Mouse (Mus musculus): ENCODE results near the gene Gsta3. TPM values are rescaled to one million over a fixed set of nuclear protein-coding genes. Genes with fewer than 3 reads are reported as not detected.
"Not testable (repeated sequence)": the region's sequence is repeated elsewhere in the genome, so short reads cannot be mapped to it uniquely, and the experiment has no call there.

Gsta3 gene
- polyA plus RNA-seq, 1 experiment from 2014 or later, result 0.20 TPM

DNA sequence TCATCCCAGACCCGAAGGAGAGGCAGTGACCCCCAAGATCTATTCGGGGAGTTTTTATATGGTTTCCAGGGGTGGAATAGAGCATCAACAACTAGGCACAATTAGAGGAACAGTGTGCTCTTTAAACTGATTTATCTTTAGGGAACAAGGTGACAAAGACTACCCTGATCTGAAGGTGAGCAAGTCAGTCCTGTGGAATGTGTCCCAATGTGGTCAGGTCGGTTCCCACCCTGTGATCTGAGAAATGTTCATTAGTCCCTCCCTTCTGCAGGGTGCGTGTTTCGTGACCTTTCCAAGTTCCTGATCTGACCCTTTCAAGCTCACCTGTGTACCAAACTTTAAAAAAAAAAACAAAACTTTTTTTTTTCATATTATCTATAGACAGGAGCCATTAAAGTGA, 16.5 kb downstream of the Gsta3 start:
- Histone ChIP-seq H3K4me1 (replicated peaks) (no peaks in the 10 kb centered on the region), H3K27ac (replicated peaks) (no peak overlapping the region), H3K9me3 (no peaks in the 10 kb centered on the region), H3K4me2 (no peak overlapping the region), H3K4me3 (no peak overlapping the region), H3K36me3 (no peaks in the 10 kb centered on the region), H3K9ac (no peak overlapping the region), H3K27me3 (no peaks in the 10 kb centered on the region)
- WGBS, result 81% methylated on average over 5 of the region's 5 CpGs
- no peak for ATAC-seq (ENCODE audit: low read depth)

GRCm38 (mm10) chr1:21259981-21260380, 19.6 kb downstream of the Gsta3 start:
- not testable (repeated sequence) for H3K9ac ChIP-seq; H3K27me3 ChIP-seq; H3K9me3 ChIP-seq; H3K4me3 ChIP-seq; H3K4me1 ChIP-seq (replicated peaks); H3K27ac ChIP-seq (replicated peaks); H3K4me2 ChIP-seq; ATAC-seq (ENCODE audit: low read depth); H3K36me3 ChIP-seq
- 86% methylated on average over 8 of the region's 8 CpGs for WGBS

DNA sequence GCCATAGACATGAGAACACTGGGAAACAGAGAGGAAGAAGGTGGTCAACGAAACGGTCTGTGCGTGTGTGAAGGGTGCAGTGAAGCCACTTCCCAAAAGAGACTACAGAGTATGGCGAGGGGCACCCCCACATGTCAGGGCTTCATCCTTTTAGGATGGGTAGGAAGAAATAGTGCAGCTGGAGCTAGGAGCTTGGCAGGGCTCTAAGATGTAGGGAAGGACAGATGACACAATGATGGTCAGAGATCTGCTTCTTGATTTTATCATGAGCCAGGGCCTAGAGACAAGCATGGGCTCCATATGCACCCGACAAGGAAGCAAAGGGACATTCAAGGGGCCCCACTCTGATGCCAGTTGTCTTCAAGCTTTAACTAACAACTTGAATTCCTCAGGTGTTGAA, 22.0 kb downstream of the Gsta3 start:
- no peaks in the 10 kb centered on the region for H3K4me1 ChIP-seq (replicated peaks)
- H3K36me3 ChIP-seq, result no peaks in the 10 kb centered on the region
- no peaks in the 10 kb centered on the region for H3K27me3 ChIP-seq
- H3K4me3 ChIP-seq, result no peak overlapping the region
- ATAC-seq (ENCODE audit: low read depth), result no peak
- H3K9ac ChIP-seq, result no peak overlapping the region
- H3K4me2 ChIP-seq, result no peak overlapping the region
- H3K9me3 ChIP-seq, result no peaks in the 10 kb centered on the region
- no peak overlapping the region for H3K27ac ChIP-seq (replicated peaks)
- 95% methylated on average over 5 of the region's 5 CpGs for WGBS

DNA sequence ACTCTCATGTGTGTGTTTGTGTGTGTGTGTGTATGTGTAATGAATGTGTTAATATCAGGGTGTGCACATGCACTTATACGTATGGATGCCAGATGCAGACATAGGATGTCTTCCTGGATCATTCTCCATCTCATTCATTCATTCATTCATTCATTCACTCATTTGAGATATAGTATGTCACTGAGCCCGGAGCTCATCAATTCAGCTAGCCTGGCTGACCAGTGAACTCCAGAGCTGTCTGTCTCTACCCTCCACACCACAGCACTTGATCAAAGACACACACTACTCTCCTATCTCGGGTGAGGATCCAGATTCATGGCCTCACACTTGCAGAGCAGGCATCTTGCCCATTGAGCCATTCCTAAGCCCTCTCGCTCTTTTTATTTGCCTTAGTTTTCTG, 23.6 kb downstream of the Gsta3 start:
- H3K4me1 ChIP-seq (replicated peaks), result no peaks in the 10 kb centered on the region
- no peaks in the 10 kb centered on the region for H3K9me3 ChIP-seq
- H3K4me2 ChIP-seq, result no peak overlapping the region
- no peaks in the 10 kb centered on the region for H3K27me3 ChIP-seq
- no peaks in the 10 kb centered on the region for H3K36me3 ChIP-seq
- H3K4me3 ChIP-seq, result no peak overlapping the region
- no peak overlapping the region for H3K27ac ChIP-seq (replicated peaks)
- H3K9ac ChIP-seq, result no peak overlapping the region
- no peak for ATAC-seq (ENCODE audit: low read depth)
- WGBS, result 87% methylated on average over 4 of the region's 4 CpGs

DNA sequence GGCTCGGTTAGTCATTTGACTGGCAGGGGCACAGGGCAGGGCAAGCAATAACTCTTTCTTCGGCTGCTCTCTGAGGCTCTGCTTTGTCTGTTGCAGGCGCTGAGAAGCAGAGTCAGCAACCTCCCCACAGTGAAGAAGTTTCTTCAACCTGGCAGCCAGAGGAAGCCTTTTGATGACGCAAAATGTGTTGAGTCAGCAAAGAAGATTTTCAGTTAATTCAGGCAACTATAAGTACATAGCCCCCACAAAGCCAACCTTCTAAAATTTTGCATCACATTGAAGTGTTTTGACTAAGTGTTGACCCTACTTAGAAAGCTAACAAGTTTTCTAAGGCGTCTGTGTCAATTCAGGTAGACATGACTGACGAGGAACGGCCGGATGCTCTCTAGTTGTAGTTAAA, 24.4 kb downstream of the Gsta3 start:
- 77% methylated on average over 8 of the region's 8 CpGs for WGBS

GRCm38 (mm10) chr1:21266766-21267165, 26.4 kb downstream of the Gsta3 start:
- Histone ChIP-seq H3K27me3 (0 out of 2 replicates have a peak, but pooled peaks cover 1% of the 10 kb centered on the region), H3K4me1 (replicated peaks) (0 out of 2 replicates have a peak, but pooled peaks cover 1% of the 10 kb centered on the region), H3K9ac (no peak overlapping the region), H3K4me3 (no peak overlapping the region), H3K36me3 (no peaks in the 10 kb centered on the region), H3K4me2 (no peak overlapping the region), H3K9me3 (no peaks in the 10 kb centered on the region), H3K27ac (replicated peaks) (no peak overlapping the region)
- no peak for ATAC-seq (ENCODE audit: low read depth)
- WGBS, result 91% methylated on average over 1 of the region's 1 CpGs

More for the DNA sequence above, 24.4 kb downstream of the Gsta3 start:
- H3K27me3 ChIP-seq, result no peaks in the 10 kb centered on the region
- no peaks in the 10 kb centered on the region for H3K4me1 ChIP-seq (replicated peaks)
- no peak overlapping the region for H3K4me2 ChIP-seq
- no peak for ATAC-seq (ENCODE audit: low read depth)
- H3K9ac ChIP-seq, result no peak overlapping the region
- H3K9me3 ChIP-seq, result no peaks in the 10 kb centered on the region
- H3K36me3 ChIP-seq, result no peaks in the 10 kb centered on the region
- no peak overlapping the region for H3K27ac ChIP-seq (replicated peaks)
- H3K4me3 ChIP-seq, result no peak overlapping the region

- not testable (repeated sequence) for H3K4me2 ChIP-seq; H3K36me3 ChIP-seq; H3K9me3 ChIP-seq; H3K4me1 ChIP-seq (replicated peaks); H3K4me3 ChIP-seq; H3K27ac ChIP-seq (replicated peaks); ATAC-seq (ENCODE audit: low read depth); H3K9ac ChIP-seq; H3K27me3 ChIP-seq
- WGBS, result 85% methylated on average over 6 of the region's 7 CpGs
These were observed 27.1 kb downstream of the Gsta3 start for GRCm38 (mm10) chr1:21267466-21267865.

DNA sequence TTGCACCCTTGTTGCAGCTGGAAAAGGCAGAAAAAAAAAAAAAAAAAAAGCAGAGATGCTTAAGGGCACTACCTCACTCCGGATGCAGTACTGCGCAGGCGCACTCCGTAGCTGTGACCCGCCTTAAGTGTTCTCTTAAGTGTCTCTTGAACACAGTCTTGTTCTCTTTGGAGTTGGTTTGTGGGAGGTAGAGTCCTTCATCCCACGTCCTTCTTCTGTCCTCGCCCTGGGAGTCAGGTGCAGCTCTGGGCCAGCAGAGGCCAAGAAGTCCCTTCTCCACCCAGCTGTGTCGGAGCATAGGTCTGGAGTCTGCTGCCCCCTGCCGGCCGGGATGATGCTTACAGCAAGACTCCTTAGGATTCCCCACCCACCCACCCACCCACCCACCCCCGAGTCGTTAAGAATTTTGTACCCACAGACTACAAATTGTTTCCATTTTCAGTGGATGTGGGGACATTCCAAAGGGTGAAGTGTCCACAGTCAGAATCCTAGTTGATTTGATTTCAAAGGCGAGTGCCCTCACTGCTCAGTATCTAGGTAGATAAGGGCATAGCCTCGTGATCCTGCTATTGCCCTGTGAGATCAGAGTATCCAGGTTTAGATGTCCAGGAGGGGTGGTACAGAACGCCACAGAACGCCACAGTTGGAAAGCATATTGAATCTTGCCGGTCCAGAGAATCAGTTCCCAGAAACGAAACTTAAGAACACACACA, 31.1 kb downstream of the Gsta3 start:
- H3K9ac ChIP-seq, result peak overlapping the region; percentile 41; the same call in 1 of the 2 replicates
- H3K36me3 ChIP-seq, result no peaks in the 10 kb centered on the region
- 0 out of 2 replicates have a peak, but pooled peaks cover 5% of the 10 kb centered on the region for H3K27me3 ChIP-seq
- ATAC-seq (ENCODE audit: low read depth), result peak; percentile 80
- H3K9me3 ChIP-seq, result no peaks in the 10 kb centered on the region
- H3K4me3 ChIP-seq, result peak overlapping the region; percentile 17
- peak overlapping the region; percentile 47 for H3K4me2 ChIP-seq
- no peak overlapping the region for H3K27ac ChIP-seq (replicated peaks)
- 0 out of 2 replicates have a peak, but pooled peaks cover 5% of the 10 kb centered on the region for H3K4me1 ChIP-seq (replicated peaks)
- WGBS, result 26% methylated on average over 18 of the region's 18 CpGs

DNA sequence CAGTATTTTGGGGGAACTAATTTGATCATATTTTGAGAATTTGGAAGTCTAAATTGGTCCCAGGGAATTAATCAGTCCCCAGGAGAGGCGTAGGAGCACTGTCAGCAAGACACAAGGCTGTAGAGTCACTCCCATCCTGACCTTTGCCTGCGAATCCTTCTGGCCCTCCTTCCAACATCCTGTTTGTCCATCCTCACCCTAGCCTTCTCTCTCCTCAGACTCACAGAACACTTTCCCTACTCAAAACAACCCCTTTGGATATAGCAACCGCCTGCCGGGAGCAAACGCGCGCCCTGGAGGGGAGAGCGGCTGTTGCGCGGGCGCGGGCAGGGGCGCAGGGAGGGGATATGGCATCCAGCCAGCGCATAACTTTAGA, 31.7 kb downstream of the Gsta3 start:
- Histone ChIP-seq H3K4me1 (replicated peaks) (0 out of 2 replicates have a peak, but pooled peaks cover 5% of the 10 kb centered on the region), H3K9ac (peak overlapping the region; percentile 41; the same call in 1 of the 2 replicates), H3K27me3 (0 out of 2 replicates have a peak, but pooled peaks cover 5% of the 10 kb centered on the region), H3K9me3 (no peaks in the 10 kb centered on the region), H3K27ac (replicated peaks) (no peak overlapping the region), H3K4me3 (peak overlapping the region; percentile 14), H3K36me3 (no peaks in the 10 kb centered on the region), H3K4me2 (peak overlapping the region; percentile 47)
- 24% methylated on average over 14 of the region's 14 CpGs for WGBS
- peak; percentile 43; the same call in 1 of the 2 replicates for ATAC-seq (ENCODE audit: low read depth)

- H3K27ac ChIP-seq (replicated peaks), result no peak overlapping the region
- no peaks in the 10 kb centered on the region for H3K9me3 ChIP-seq
- 92% methylated on average over 6 of the region's 6 CpGs for WGBS
- H3K4me3 ChIP-seq, result no peak overlapping the region
- no peaks in the 10 kb centered on the region for H3K36me3 ChIP-seq
- ATAC-seq (ENCODE audit: low read depth), result no peak
- no peak overlapping the region for H3K9ac ChIP-seq
- 0 out of 2 replicates have a peak, but pooled peaks cover 5% of the 10 kb centered on the region for H3K27me3 ChIP-seq
- no peak overlapping the region for H3K4me2 ChIP-seq
- 0 out of 2 replicates have a peak, but pooled peaks cover 5% of the 10 kb centered on the region for H3K4me1 ChIP-seq (replicated peaks)
These were observed 32.7 kb downstream of the Gsta3 start for GRCm38 (mm10) chr1:21273091-21273490.

DNA sequence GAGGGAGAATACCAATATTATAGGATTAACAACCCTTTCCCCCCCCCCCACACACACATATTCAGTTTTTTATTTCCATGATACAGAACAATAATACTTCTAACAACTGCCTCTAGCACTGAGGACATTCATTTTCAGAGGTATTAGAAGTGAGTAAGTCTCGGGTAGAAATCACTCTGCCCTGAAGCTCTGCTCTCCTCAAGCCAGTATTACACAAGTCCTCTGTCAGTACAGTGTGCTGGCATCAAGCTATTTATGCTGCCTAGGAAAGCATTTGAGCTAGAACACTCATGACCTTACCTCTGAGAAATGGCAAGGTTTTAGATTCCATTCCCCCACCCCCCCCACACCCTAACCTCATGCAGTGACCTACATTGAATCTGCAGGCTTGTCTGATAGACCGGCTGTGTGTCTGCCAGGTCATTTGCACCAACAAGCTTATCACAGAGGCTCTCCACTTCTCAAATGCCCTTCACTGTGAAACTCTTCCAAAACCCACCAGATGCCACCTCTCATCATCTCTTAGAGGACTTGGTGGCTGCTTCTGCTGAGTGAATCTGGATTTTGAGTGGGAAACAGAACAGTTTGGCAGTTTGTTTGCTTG, 34.1 kb downstream of the Gsta3 start:
- Histone ChIP-seq H3K9me3 (no peaks in the 10 kb centered on the region), H3K27me3 (0 out of 2 replicates have a peak, but pooled peaks cover 5% of the 10 kb centered on the region), H3K9ac (no peak overlapping the region), H3K4me3 (no peak overlapping the region), H3K27ac (replicated peaks) (no peak overlapping the region), H3K4me1 (replicated peaks) (0 out of 2 replicates have a peak, but pooled peaks cover 5% of the 10 kb centered on the region), H3K4me2 (no peak overlapping the region), H3K36me3 (no peaks in the 10 kb centered on the region)
- no peak for ATAC-seq (ENCODE audit: low read depth)
- WGBS, result 84% methylated on average over 2 of the region's 2 CpGs

DNA sequence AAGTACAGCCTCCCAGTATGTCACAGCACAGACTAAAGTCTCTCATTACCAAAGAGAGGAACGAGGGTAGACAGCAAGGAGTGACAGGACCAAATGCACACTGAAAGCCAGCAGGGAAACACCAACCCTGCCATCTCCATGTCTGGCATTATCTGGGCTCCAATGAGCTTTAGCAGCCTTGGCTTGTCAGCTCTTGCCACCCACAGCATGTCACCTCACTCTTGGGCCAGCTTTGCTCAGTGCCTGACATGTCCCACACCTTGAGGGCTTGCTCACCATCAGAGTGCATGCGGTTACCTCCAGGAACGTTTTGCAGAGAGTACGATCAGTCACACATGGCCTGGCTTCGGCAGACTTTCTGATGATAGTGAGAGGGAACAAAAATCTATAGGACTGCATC, 35.0 kb downstream of the Gsta3 start:
- not testable (repeated sequence) for H3K4me3 ChIP-seq; H3K27me3 ChIP-seq; H3K4me1 ChIP-seq (replicated peaks); H3K9me3 ChIP-seq; H3K36me3 ChIP-seq; H3K27ac ChIP-seq (replicated peaks); H3K9ac ChIP-seq; H3K4me2 ChIP-seq; ATAC-seq (ENCODE audit: low read depth)
- 88% methylated on average over 5 of the region's 5 CpGs for WGBS

Data from neural tube, embryonic 13.5 days (tissue).